Comparison of ENCODE assay signal across 15 mouse cellular contexts in genomic region chr3:81326866-81327265, GRCm38 (mm10).
"Had no signal": no experiment of that assay in that cellular context is flagged by ENCODE, and none has a peak within 500 bp of the region (broad histone marks: within the 10 kb centered on the region; RNA-seq: fewer than 3 reads in every experiment).

No protein-coding gene starts in this region.

- H3K27me3 ChIP-seq: liver, embryonic 15.5 days; lung, embryonic 15.5 days; megakaryocyte, embryonic 14.5 days; midbrain, embryonic 12.5 days; neural tube, embryonic 12.5 days; stomach, embryonic 15.5 days had no signal

- H3K36me3 ChIP-seq: liver, embryonic 15.5 days; lung, embryonic 15.5 days; midbrain, embryonic 12.5 days; neural tube, embryonic 12.5 days; stomach, embryonic 15.5 days had no signal

- DNase-seq: liver, postnatal 0 days; lung, adult 2 months; lung, postnatal 14 days; lung, postnatal 36 days; midbrain, embryonic 14.5 days; right cerebral cortex, postnatal 14 days; thymus, adult 2 months; thymus, postnatal 25 days; thymus, postnatal 4 days had no signal

- H3K4me2 ChIP-seq: liver, embryonic 15.5 days; lung, embryonic 15.5 days; midbrain, embryonic 12.5 days; neural tube, embryonic 12.5 days; stomach, embryonic 15.5 days had no signal

- H3K4me3 ChIP-seq: liver, embryonic 15.5 days; lung, embryonic 15.5 days; megakaryocyte, embryonic 14.5 days; midbrain, embryonic 12.5 days; neural tube, embryonic 12.5 days; stomach, embryonic 15.5 days had no signal
